Mouse (Mus musculus) lung, adult 2 months (tissue): ENCODE measurements around the gene Gfpt2. TPM values are rescaled to one million over a fixed set of nuclear protein-coding genes. Genes with fewer than 3 reads are reported as not detected.

ENCODE experiments used
- DNase-seq: peaks from one replicate; pipeline ENCODE4 v3.0.0; 2022
- H3K4me1 ChIP-seq: fragments of 200-500 bp; 2 replicates; pipeline ENCODE4 v1.6.1; 2011; ENCODE audit warnings: low read length; ENCODE audit not compliant: control insufficient read depth, insufficient read depth
- H3K4me3 ChIP-seq: fragments of 200-500 bp; replicated peaks from 2 replicates; pipeline ENCODE3; 2011; ENCODE audit warnings: low read depth, mild to moderate bottlenecking, control low read depth, low read length; ENCODE audit errors: extremely low read depth
- CTCF ChIP-seq: fragments of 200-500 bp; IDR thresholded peaks from 2 replicates; pipeline ENCODE4 v1.5.1; 2011; ENCODE audit warnings: mild to moderate bottlenecking, low read length, control low read depth; ENCODE audit not compliant: insufficient read depth
- POLR2A ChIP-seq: fragments of 200-500 bp; IDR thresholded peaks from 2 replicates; pipeline ENCODE4 v1.6.1; 2011; ENCODE audit warnings: low read depth, mild to moderate bottlenecking, control low read depth, low read length, borderline replicate concordance; ENCODE audit errors: extremely low read depth
- WGBS: fragments of 180-500 bp; shearing (Covaris S2); methylation state at CpG from one replicate; pipeline ENCODE4 v1.1.7; 2018; 5-methylcytosine and 5-hydroxymethylcytosine counted together
- polyA plus RNA-seq: library from polyadenylated mRNA; depleted of rRNA; stranded (reverse); fragments of >200 nt; gene quantifications from 2 replicates; pipeline ENCODE4 v1.2.3, GENCODE M21; 2012

Gene Gfpt2
- polyA plus RNA-seq, 1 experiment, result 7.0 TPM

DNA sequence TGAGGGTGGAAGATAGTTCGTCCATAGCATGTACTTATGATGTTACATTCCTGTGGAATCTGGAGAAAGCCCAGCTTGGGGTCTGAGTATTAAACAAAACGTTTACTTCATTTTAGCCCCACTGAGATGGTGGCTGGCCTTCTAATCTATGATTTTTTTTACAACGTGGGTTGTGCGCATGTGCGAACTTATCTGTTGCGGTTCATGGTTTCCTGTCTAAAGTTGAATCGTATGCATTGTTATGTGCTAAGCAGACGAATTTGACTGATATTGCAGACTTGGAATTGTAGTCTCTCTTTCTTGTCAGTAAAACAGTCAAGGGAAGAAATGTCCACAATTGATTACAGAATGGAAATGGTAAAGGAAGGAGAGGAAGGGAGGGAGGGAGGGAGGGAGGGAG is 17.9 kb downstream of the Gfpt2 start:
- TF ChIP-seq POLR2A (no peak), CTCF (no peak)
- WGBS, result 64% methylated on average over 8 of the region's 8 CpGs
- Histone ChIP-seq H3K4me3 (no peak overlapping the region), H3K4me1 (no peaks in the 10 kb centered on the region)
- DNase-seq, result no peak

DNA sequence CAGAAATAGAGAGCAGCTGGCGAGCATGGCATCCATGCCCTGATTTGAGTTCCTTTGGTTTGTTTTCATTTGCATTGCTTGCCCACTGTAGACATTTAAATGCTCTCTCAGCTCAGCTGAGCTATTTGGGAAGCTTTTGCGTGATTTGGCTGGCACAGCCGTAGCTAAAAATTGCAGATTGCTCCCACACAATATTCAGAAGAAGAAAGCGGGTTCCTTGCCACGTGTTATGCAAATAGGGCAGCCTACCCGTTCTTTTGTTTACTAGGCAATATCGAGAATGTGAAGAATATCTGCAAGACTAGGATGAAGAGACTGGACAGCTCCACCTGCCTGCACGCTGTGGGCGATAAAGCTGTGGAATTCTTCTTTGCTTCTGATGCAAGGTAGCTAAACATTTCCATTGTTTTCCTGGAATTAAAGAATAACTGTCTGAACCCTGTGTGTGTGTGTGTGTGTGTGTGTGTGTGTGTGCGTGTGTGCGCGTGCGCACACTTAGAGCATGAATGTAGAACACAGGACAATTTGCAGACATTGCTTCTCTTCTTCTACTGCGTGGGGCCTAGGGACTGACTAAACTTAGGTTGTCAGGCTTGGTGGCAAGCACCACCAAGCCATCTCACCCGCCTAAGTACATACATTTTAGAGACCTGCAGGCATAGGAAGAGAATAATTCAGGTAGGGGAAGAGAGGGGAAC is 25.0 kb downstream of the Gfpt2 start:
- WGBS, result 85% methylated on average over 15 of the region's 15 CpGs
- Histone ChIP-seq H3K4me3 (no peak overlapping the region), H3K4me1 (no peaks in the 10 kb centered on the region)
- TF ChIP-seq CTCF (no peak), POLR2A (no peak)
- DNase-seq, result no peak

DNA sequence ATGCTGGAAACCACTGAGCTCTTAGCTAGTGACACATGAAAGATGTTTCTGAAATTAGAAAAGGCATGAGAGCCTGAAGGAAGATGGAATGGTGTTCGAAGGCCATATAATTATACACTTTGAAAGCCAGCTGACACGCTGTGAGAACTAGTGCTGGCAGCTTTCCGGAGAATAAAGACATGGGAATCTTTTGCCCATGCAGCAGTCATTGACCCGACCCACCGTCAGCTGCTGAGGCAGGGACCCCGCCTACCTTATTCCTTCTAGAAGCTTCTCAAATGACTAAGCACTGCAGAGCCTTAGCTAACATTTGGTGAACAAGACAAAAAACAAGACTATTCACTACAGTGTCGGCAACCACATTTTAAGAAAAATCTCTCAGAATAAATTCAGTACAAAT is 25.7 kb downstream of the Gfpt2 start:
- DNase-seq, result no peak
- TF ChIP-seq CTCF, result no peak
- no peak for TF ChIP-seq POLR2A
- 87% methylated on average over 7 of the region's 7 CpGs for WGBS
- no peaks in the 10 kb centered on the region for H3K4me1 ChIP-seq
- no peak overlapping the region for H3K4me3 ChIP-seq

DNA sequence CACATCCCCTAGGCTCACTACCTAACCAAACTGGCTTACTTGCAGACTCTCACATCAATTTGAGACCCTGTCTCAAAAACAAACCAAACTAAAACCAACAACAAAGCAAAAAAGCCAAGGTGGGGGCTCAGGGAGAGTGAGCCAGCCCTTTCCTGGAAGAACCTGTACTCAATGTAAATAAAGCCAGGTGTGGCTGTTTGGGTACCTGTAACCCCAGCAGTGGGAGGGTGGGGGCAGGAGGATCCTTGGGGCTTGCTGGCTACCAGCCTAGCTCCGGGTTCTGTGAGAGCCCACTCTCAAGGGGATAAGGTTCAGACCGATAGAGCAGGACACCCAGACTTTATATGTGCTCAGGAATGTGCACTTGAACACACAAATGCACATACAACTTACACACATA is 26.9 kb downstream of the Gfpt2 start:
- no peak for TF ChIP-seq POLR2A
- TF ChIP-seq CTCF, result no peak
- Histone ChIP-seq H3K4me1 (no peaks in the 10 kb centered on the region), H3K4me3 (no peak overlapping the region)
- 69% methylated on average over 2 of the region's 2 CpGs for WGBS
- DNase-seq, result no peak

DNA sequence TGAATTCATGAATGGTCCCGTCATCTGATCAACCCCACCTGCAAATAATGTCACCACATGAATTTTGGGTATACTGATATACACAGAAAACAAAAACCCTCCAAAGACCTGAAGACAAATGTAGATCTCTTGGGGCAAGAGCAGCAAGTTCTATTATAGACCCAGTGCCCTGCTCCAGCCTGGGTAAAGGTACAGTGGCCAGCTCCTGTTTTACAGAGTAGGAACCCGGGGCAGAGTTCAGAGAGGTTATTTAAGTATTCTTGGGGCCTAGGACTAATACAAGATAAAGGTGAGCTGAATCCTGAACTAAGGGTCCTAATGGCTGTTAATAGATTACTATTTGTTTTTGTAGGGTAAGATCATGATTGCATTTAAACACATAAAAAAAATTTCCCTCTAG is 27.6 kb downstream of the Gfpt2 start:
- no peak for DNase-seq
- Histone ChIP-seq H3K4me1 (no peaks in the 10 kb centered on the region), H3K4me3 (no peak overlapping the region)
- WGBS, result 85% methylated on average over 2 of the region's 2 CpGs
- TF ChIP-seq CTCF, result no peak
- TF ChIP-seq POLR2A, result no peak

DNA sequence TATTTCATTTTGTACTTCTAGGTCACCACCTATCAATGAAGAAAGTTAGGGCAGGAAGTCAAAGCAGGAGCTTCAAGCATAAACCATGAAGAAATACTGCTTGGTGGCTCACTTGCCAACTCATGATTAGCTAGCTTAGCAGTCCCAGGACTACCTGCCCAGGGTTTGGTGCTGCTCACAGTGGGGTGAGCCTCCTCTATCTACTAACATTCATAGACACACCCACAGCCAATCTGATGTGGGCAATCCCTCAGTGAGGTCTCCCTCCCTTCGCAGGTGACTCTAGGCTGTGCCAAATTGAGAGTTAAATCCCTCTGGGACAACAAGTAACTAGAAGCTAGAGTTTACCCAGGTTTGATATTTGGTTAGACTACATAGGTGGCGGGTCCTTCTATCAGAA is 28.4 kb downstream of the Gfpt2 start:
- no peak for TF ChIP-seq POLR2A
- TF ChIP-seq CTCF, result no peak
- Histone ChIP-seq H3K4me1 (no peaks in the 10 kb centered on the region), H3K4me3 (no peak overlapping the region)
- DNase-seq, result no peak
- WGBS, result 93% methylated on average over 2 of the region's 2 CpGs

DNA sequence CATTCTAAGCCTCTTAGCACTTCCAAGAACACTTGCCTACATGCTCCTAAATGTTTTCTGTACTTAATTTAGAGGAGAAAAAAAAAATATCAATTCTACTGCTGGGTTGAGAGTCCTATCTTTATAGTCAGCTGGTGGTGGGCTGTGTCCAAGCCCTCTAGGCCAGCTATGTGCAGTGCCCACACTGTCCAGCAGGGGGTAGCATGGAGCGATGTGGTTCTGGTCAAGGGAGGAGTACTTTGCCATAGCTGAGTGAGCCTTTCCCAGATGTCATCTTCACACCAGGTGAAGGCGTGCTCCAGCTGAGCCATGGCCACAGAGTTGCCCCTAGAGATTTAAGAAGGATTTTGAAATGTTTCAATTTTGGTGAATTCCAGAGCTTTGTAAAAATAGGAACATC is 30.9 kb downstream of the Gfpt2 start:
- TF ChIP-seq POLR2A, result no peak
- peak; percentile 99 for TF ChIP-seq CTCF
- no peak overlapping the region for H3K4me3 ChIP-seq
- peak; percentile 88 for DNase-seq
- H3K4me1 ChIP-seq, result peaks cover 3% of the 10 kb centered on the region
- 35% methylated on average over 2 of the region's 2 CpGs for WGBS

DNA sequence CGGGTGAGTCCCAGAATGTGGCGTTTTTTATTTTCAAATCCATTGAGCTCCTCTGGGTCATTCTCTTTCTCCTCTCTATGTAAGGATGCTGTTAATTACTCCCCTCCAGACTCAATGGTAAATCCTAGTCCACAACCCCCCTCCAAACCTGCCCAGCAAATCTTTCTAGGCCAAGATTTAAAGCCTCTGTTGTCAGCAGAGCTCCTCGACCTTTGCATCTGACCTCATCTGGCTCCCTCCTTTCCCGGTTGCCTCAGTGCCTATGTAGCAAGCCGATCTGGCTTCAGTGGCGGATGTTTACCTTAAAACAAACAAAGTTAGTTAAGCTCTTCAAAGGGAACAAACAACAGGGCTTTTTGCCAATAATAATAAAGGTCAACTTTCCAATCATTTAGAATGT is 33.3 kb downstream of the Gfpt2 start:
- Histone ChIP-seq H3K4me1 (peaks cover 3% of the 10 kb centered on the region), H3K4me3 (no peak overlapping the region)
- 44% methylated on average over 6 of the region's 6 CpGs for WGBS
- DNase-seq, result no peak
- no peak for TF ChIP-seq CTCF
- no peak for TF ChIP-seq POLR2A

DNA sequence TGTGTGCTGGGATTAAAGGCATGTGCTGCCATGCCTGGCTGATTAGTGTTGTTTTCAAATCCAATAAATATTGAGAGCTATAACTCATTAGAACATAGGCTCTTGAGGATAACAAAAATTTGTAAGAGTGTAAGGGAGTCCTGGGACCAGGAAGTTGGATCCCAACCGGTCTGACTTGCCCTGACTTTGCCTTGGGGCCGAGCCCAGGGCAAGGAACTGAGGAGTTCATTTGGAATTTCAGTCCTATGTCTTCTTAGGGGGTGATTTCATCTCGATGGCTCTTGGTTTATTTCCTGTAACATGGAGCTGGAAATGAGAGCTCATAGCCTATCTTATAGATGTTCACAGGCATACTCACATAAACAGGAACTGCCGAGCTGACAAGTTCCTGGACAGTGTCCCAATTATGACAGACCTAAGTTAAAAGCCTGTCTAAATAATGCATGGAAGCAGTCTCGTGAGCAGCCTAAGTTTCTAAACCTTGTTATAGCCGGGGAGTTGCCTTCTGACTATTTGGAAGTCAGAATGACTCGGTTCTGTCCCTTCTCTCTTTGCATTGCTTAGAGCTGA is 35.3 kb downstream of the Gfpt2 start:
- 29% methylated on average over 7 of the region's 7 CpGs for WGBS
- TF ChIP-seq POLR2A (no peak), CTCF (no peak)
- Histone ChIP-seq H3K4me1 (peaks cover 3% of the 10 kb centered on the region), H3K4me3 (no peak overlapping the region)
- DNase-seq, result no peak

DNA sequence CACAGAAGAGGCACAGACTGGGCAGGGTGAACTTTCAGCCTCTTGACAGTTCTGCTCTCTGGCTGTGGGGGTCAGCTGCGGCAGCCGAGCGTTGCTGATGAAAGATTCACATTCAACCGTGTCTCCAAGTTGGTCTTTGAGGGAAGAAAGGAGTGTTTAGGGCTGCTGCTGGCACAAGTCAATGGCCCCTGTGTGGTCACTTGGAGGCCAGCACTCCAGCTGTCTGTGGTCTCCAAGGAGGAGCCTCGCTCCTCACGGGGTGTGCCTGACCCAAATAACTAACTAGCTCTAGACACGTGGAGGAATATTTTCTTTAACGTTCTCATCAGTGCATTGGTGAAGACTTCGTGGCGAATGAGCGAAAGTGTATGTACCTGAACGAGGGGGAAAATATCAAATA is 38.0 kb downstream of the Gfpt2 start:
- H3K4me1 ChIP-seq, result peaks cover 3% of the 10 kb centered on the region
- no peak overlapping the region for H3K4me3 ChIP-seq
- no peak for DNase-seq
- TF ChIP-seq POLR2A, result no peak
- TF ChIP-seq CTCF, result no peak
- 85% methylated on average over 12 of the region's 12 CpGs for WGBS

DNA sequence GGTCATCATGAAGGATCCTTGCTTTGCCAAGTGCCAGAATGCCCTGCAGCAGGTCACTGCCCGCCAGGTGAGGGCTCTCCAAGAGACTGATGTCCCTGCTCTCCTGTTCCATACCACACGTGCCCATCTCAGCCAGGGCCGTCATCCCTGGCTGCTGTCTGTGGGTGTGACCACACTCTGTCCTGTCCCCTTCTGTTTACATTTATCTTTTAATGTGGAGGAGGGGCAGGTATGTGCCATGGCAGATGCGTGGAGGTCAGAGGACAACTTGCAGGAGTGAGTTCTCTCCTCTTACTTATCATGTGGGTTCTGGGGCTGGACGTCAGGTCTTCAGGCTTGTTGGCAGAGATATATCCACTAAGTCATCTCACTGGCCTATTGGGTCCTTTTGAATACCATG is 39.0 kb downstream of the Gfpt2 start:
- no peak for DNase-seq
- no peak overlapping the region for H3K4me3 ChIP-seq
- peaks cover 3% of the 10 kb centered on the region for H3K4me1 ChIP-seq
- 80% methylated on average over 5 of the region's 5 CpGs for WGBS
- TF ChIP-seq POLR2A, result no peak
- no peak for TF ChIP-seq CTCF
